Mouse (Mus musculus): Measurements from ENCODE around the gene Aldh18a1.
"Not testable (repeated sequence)": the region's sequence is repeated elsewhere in the genome, so short reads cannot be mapped to it uniquely, and the experiment has no call there.

The Aldh18a1 gene

GRCm38 (mm10) chr19:40588293-40588654 is at the start of gene Aldh18a1:
Gene Aldh18a1 (minus strand): TSS chr19:40588463.
- peak; percentile 89 to 98 for DNase-seq (ENCODE audit: low spot score in 2 of 2)

DNA sequence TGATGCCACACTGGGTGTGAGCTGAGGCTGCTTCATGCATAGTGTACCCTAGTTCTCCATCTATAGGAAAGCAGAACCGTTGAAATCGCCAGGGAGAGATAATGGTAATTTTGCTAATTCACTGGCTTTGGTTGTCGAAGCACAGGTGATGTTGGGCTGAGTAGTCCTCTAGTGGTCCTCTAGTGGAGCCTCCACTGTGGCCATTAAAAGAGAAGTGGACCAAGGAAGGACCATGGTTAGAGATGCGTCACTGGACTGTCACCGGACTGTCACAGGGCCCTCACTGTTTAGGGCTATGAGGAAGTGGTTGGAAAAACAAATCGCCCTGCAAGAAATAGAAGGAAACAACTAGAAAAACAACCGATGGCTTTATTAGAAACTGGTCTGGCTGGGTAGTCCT is 49.3 kb upstream of the Aldh18a1 start:
- DNase-seq (ENCODE audit: low spot score in 2 of 2), result no peak

DNA sequence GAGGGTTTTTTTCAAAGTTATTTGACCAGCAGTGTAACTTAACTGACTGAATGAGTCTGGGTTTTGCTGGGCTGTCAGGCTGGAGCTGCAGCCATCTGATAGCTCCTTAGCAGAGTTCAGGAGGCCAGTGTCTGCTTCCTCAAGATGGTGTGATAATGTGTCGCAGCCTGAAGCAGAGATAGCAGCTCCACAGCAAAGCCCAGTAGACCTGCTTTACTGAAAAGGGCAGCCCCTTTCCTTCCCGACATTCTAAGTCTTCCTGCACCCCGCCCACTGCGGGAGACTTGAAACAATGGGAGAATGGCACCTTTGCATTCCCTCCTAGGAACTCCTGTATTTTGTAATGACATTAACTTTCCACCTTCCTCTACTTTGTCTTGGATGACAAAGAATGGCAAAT is 48.8 kb upstream of the Aldh18a1 start:
- DNase-seq (ENCODE audit: low spot score in 2 of 2), result no peak

- no peak for DNase-seq (ENCODE audit: low spot score in 2 of 2)
Measured at GRCm38 (mm10) chr19:40633144-40633543, 44.9 kb upstream of the Aldh18a1 start.

DNA sequence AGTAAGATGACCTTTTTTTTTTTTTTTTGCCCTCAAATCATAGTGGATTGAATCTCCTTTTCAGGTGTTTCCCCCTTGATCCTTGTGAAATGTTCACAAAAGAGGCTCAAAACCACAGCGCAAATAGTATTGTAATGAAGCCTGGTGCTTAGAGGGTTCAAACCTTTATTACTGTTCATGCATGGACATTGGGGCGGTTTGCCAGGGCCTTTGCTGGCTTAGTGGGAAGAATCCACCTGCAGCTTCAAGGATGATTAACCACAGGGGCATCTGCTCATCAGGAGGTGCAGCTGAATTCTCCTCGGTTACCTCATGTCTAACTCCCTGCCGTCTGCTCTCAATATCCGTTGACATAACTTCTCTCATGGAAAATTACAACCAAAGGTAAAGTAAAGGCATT is 44.4 kb upstream of the Aldh18a1 start:
- no peak for DNase-seq (ENCODE audit: low spot score in 2 of 2)

DNA sequence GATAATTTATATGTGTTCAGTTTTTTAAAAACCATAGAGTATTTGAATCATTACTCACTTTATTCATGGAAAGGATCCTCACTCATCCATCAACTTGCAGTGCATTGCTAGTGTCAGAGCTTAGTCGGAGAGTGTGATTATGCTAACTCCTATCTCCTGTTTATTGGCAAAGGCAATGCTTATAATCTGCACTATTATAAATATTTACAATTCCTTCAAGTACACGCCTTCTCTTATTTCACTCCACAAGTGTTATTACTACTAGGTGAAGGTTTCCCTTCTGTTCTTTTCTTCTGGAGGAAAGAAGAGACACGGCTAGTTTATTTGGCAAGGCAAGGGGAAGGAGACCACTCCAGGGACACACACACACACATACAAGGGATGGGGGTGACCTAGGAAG is 43.9 kb upstream of the Aldh18a1 start:
- no peak for DNase-seq (ENCODE audit: low spot score in 2 of 2)

DNA sequence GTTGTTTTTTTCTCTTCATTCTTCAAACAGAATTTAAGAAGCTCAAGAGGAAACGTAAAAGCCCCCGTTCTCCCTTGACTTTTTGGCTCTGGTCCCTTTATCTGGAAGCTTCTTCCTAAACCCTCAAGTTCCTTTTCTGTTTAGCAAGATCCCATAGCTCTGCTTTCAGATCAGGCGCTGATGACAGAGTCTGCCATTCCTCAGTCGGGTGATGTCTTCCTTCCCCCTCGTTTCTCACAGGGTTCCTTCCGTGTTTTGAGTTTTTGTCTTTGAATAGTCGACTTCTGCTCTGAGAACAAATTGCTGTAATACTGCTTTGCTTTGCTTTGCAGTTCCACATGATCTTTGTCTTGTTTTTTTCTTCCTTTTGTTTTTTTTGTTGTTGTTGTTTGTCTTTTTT is 42.3 kb upstream of the Aldh18a1 start:
- no peak for DNase-seq (ENCODE audit: low spot score in 2 of 2)

DNA sequence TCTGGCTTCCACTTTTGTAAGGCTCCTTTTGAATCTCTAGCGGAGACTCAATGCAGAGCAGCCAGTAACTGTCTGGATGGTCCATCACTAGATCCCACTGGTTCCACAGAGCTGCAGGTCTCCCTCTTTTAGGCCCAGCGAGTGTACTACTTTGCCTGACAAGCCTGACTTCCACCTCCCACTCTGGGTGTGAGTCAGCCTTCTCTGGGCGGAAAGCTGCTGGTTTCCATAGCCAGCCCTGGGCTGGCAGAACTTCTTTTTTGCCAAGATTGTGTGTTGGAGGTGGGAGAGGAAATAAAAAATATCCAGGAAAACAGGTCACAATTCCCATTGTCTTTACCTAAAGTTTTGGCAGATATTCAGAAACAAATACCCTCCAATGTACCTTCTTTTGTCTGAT is 41.8 kb upstream of the Aldh18a1 start:
- no peak for DNase-seq (ENCODE audit: low spot score in 2 of 2)

DNA sequence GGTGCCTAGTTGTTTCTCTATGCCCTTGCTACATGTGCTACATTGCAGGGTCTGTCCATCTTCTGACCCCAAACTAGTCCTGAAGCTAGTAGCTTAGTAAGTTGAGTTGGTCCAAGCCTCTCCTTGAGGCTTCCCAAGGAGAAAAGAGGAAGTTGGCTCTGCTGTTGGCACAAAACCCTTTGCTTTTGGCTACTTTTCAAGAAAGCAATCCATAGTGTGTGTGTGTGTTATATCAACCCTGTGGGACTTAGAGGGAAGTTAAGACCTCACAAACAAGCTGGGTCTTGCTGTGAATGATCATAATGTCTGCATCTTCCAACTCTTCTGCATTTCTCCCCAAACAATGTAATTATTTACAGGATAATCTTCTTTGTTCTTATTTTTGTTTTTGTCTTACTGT is 40.7 kb upstream of the Aldh18a1 start:
- no peak for DNase-seq (ENCODE audit: low spot score in 2 of 2)

DNA sequence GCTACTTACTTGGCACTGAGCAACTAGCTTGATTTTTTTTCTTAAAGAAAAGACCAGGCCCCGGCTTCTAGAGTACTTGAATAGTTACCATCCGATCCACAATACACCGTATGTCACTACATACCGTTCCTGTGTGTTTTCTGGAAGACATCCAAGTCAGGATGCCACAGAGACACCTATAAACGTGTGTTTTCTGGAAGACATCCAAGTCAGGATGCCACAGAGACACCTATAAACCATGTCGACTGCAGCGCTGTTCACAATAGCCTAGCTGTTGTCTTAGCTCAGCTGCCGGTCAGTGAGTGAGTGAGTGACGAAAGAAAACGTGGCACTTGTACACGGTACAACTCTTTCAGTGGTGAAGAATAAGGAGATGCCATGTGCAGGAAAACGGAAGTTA is 37.7 kb upstream of the Aldh18a1 start:
- no peak for DNase-seq (ENCODE audit: low spot score in 2 of 2)

DNA sequence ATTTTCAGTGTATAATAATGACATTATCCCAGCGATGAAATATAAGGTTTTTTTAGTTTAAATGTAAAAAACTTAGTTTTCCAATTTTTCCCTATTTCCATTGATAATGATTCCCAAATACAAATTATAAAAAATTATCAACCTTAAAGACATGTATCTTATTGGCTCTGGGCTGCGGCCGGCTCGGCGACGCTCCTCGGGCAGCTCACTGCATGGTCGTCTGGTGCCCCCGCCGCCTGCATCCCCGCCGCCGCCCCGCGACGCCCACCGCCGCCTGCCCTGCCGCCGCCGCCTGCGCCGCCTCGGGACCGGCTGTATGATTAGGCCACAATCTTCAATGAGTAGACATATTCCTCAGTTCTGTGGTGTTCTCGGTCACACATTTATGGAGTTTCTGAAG is 33.4 kb upstream of the Aldh18a1 start:
- not testable (repeated sequence) for DNase-seq (ENCODE audit: low spot score in 2 of 2)

DNA sequence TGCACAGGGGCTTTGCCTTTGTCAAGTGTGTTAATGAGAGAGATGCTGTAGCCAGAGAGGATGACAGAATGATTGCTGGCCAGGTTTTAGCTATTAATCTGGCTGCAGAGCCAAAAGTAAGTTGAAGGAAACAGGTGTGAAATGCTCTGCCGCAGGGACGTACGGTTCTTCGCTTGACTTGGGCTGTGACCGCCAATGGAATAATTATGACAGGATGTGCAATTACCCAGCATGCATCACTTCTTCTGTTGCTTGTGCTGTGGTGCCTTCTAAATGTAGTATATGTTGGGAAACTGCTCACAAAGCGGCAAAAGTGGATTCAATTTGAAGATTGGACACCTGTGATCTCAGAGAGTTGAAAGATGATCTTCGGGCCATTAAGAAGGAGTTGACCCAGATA is 27.8 kb upstream of the Aldh18a1 start:
- DNase-seq (ENCODE audit: low spot score in 2 of 2), result no peak

GRCm38 (mm10) chr19:40614811-40615210 is 26.5 kb upstream of the Aldh18a1 start:
- DNase-seq (ENCODE audit: low spot score in 2 of 2), result no peak

GRCm38 (mm10) chr19:40611830-40612506 is 23.7 kb upstream of the Aldh18a1 start, which contains the start of the genes Tctn3 and Entpd1:
Gene Tctn3 (minus strand): TSS chr19:40612233.
Gene Entpd1 (plus strand): TSS chr19:40612366.
- DNase-seq (ENCODE audit: low spot score in 2 of 2), result peak; percentile 95 to 98

- DNase-seq (ENCODE audit: low spot score in 2 of 2), result no peak
Measured at GRCm38 (mm10) chr19:40607676-40608075, 19.4 kb upstream of the Aldh18a1 start.

DNA sequence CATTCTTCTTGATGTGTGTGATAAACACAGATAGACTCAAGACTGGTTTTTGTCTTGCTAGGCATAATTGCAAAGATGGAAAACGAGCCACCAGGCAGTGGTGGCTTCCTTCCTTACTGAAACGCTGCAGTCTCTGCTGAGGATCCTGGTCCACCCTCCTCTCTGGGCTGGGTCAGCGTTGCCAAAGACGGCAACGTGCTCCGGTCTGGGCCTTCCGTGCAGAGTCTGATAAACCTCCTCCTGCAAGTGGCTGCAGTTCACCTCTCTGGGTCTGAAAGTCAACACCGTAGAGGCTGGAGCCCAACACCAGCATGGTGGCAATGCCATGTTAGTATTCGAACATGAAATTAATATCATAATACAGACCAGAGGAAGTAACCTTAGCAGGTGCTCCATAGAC is 16.9 kb upstream of the Aldh18a1 start:
- no peak for DNase-seq (ENCODE audit: low spot score in 2 of 2)

- DNase-seq (ENCODE audit: low spot score in 2 of 2), result no peak
Measured at GRCm38 (mm10) chr19:40601870-40602269, 13.6 kb upstream of the Aldh18a1 start.

DNA sequence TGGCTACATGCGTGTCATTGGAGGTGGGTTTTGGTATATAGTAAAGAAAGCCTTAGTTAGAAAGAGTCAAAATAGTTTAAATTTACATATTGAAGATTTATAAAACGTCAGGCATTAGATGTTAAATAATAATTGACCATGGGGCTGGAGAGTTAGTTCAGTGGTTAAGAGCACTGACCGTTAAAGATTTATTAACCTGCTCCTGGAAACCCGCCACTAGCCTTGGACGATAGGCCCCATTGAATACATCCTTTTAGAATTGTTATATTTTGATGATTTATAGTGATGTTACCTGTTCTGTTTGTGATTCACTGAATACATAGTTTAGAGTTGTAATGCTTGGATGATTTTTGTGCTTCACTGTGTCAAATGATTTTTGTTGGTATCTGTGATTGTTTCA is 12.6 kb upstream of the Aldh18a1 start:
- DNase-seq (ENCODE audit: low spot score in 2 of 2), result not testable (repeated sequence)

DNA sequence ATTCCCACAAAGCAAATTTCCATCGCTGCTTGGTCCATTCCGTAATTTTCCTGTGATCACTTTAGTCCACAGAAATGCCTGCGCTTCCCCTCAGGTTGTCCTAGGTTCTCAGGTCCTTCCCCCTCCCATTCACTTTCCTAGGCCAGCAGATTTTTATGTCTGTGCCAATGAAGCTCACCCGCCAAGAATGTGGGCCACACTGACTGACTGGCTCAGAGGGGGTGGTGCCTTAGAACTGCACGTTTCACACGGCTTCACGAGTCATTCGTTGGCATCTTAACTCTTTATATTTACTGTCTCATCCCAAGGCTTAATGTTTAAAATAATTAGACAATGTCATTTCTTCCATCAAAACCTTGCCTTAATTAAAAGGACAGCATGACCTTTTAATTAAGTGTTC is 7.6 kb upstream of the Aldh18a1 start:
- no peak for DNase-seq (ENCODE audit: low spot score in 2 of 2)

GRCm38 (mm10) chr19:40595231-40595630 is 7.0 kb upstream of the Aldh18a1 start:
- DNase-seq (ENCODE audit: low spot score in 2 of 2), result no peak

- no peak for DNase-seq (ENCODE audit: low spot score in 2 of 2)
Measured at GRCm38 (mm10) chr19:40589530-40589880, 1.2 kb upstream of the Aldh18a1 start.

GRCm38 (mm10) chr19:40588847-40589529 is 725 bp upstream of the Aldh18a1 start:
- DNase-seq (ENCODE audit: low spot score in 2 of 2), result peak; percentile 85 to 93

- DNase-seq (ENCODE audit: low spot score in 2 of 2), result no peak
Measured at GRCm38 (mm10) chr19:40587491-40588292, 571 bp downstream of the Aldh18a1 start.
